Mouse (Mus musculus): Measurements from ENCODE around the gene Tiam2. TPM values are rescaled to one million over a fixed set of nuclear protein-coding genes. Genes with fewer than 3 reads are reported as not detected.

Tiam2 gene
- polyA plus RNA-seq, 1 experiment from 2014 or later = 3.1 TPM

Other genes with a start within 250 kb of the Tiam2 start
- gene Scaf8, start 211.6 kb upstream of the Tiam2 start, polyA plus RNA-seq (2015; fragmentation: Nextera tagmentation; extraction: Ambion mirVana) = 12.8 and 14.4 TPM in 2 replicates
- 0.22 TPM in 1 of 2 replicates, not detected in the other for gene Cldn20, start 206.0 kb downstream of the Tiam2 start, polyA plus RNA-seq (2015; fragmentation: Nextera tagmentation; extraction: Ambion mirVana)
- gene Tfb1m, start 231.2 kb downstream of the Tiam2 start, polyA plus RNA-seq (2015; fragmentation: Nextera tagmentation; extraction: Ambion mirVana) = 14.7 and 15.6 TPM in 2 replicates